Mouse (Mus musculus) stomach, embryonic 15.5 days (tissue): ENCODE data around the gene Esrrg. TPM values are rescaled to one million over a fixed set of nuclear protein-coding genes. Genes with fewer than 3 reads are reported as not detected.

Experiments used
- ATAC-seq: fragments of 200-750 bp; cut with Nextera tagmentation; 2 replicates; pipeline ENCODE4 v1.8.0; 2017; ENCODE audit warnings: low read depth, moderate number of reproducible peaks, moderate TSS enrichment; ENCODE audit not compliant: insufficient read depth, low FRiP score
- H3K27ac ChIP-seq: fragments of 300-500 bp; sonication (generic); 2 replicates; pipeline ENCODE4 v1.5.1; 2015; ENCODE audit warnings: mild to moderate bottlenecking, inconsistent platforms
- H3K27me3 ChIP-seq: fragments of 300-500 bp; sonication (generic); replicated peaks from 2 replicates; pipeline ENCODE4 v1.6.1; 2015; ENCODE audit warnings: inconsistent platforms
- H3K36me3 ChIP-seq: fragments of 300-500 bp; sonication (generic); 2 replicates; pipeline ENCODE4 v1.6.1; 2015; ENCODE audit warnings: inconsistent platforms
- H3K4me1 ChIP-seq: fragments of 300-500 bp; sonication (generic); 2 replicates; pipeline ENCODE4 v1.6.1; 2015; ENCODE audit warnings: inconsistent platforms
- H3K4me2 ChIP-seq: fragments of 300-500 bp; sonication (generic); 2 replicates; pipeline ENCODE4 v1.6.1; 2015; ENCODE audit warnings: mild to moderate bottlenecking, inconsistent platforms
- H3K4me3 ChIP-seq: fragments of 300-500 bp; sonication (generic); replicated peaks from 2 replicates; pipeline ENCODE4 v1.5.1; 2015; ENCODE audit warnings: inconsistent platforms
- H3K9ac ChIP-seq: fragments of 300-500 bp; sonication (generic); 2 replicates; pipeline ENCODE4 v1.6.1; 2015; ENCODE audit warnings: inconsistent platforms
- H3K9me3 ChIP-seq: fragments of 300-500 bp; sonication (generic); 2 replicates; pipeline ENCODE4 v1.6.1; 2016; ENCODE audit warnings: inconsistent platforms
- WGBS: fragments of 180-500 bp; shearing (Covaris S2); methylation state at CpG from one replicate; pipeline ENCODE4 v1.1.7; 2015; 5-methylcytosine and 5-hydroxymethylcytosine counted together
- polyA plus RNA-seq: library from polyadenylated mRNA; unstranded; fragments of >200 nt; fragmentation: Nextera tagmentation; extraction: Ambion mirVana; gene quantifications from 2 replicates; pipeline ENCODE4 v1.2.1, GENCODE M21; 2015

The Esrrg gene
- polyA plus RNA-seq, 1 experiment from 2014 or later = 8.2 TPM

DNA sequence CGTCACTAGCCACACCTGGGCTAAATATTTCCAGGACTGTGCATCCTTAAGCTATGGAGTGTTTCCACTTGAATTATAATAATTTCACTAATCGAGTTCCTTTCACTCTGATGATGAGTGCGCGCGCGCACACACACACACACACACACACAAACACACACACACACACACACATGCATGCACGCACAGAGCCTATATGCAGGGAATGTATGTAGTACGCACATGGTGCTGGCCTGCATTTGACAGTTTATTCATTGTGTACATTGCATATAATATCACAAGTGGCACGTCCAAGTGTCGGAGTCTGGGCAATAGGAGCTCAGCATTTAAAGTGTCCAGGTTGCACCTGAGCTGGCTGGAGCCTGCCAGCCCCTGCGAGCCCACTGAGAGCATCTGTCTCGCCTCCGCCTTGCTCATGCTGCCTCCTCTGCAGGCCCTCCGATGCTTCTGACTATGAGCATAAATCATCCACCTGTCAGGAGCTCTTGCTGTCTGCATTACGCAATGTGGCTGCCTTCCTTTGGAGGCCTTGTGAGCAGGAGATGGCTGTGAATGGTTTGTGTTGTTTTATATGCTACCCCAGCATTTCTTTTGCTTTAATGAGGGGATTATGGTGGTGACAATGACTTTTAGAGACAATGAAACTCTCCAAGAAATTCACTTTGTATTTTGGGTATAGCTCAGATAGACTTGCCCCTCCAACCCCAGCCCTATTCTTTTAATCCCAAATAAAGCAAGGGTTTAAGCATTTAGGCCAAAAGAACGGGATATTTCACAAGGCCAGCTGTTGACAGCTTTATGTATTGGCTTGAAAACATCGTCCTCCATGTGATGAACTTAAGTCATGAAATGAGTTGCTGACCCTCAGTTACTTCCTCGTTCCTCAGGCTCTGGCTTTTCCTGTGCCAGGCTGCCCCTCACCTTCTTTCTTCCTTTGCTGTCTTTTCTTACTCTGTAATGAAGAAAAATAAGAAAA is 474.4 kb downstream of the Esrrg start:
- Histone ChIP-seq H3K36me3 (no peaks in the 10 kb centered on the region), H3K27me3 (no peaks in the 10 kb centered on the region), H3K4me1 (no peaks in the 10 kb centered on the region), H3K9me3 (no peaks in the 10 kb centered on the region), H3K4me3 (no peak overlapping the region), H3K27ac (no peak overlapping the region), H3K4me2 (no peak overlapping the region), H3K9ac (no peak overlapping the region)
- WGBS = 65% methylated on average over 18 of the region's 18 CpGs
- no peak for ATAC-seq

DNA sequence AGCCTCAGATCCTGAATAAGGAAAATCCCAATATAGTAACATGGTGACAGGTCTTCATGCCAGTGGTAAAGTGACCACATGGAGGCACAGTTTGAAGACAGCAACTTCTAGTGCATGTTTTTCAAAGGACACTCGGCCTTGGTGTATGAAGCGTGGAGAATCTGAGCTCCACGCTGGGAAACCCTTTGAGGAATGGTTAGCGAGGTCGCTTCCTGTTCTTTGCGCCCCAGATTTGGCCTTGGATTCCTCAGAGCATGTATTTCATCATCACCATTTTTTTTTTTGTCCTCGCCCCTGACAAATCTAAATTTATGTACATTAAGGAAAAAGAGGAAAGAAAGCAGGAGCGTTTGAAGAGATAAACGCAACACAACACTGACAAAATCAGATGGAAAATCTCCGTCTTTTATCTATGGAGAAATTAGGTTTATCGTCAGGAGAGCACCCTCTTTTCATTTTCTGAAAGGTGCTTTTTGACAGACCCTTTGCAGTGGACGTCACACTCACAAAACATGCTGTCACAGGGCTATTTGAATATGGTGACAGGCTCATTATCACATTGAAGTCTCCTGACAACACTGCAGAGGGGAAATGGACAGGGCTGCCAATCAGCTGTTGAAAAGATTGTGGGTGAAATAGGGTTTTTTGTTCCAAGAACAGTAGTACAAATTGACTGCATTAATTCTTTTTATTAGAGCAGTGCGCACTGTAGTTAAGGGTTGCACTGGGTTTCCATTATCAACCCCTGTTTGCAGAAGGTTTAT is 476.7 kb downstream of the Esrrg start:
- Histone ChIP-seq H3K9me3 (no peaks in the 10 kb centered on the region), H3K27ac (no peak overlapping the region), H3K4me3 (no peak overlapping the region), H3K4me1 (no peaks in the 10 kb centered on the region), H3K4me2 (no peak overlapping the region), H3K9ac (no peak overlapping the region), H3K36me3 (no peaks in the 10 kb centered on the region), H3K27me3 (no peaks in the 10 kb centered on the region)
- no peak for ATAC-seq
- WGBS = 71% methylated on average over 13 of the region's 13 CpGs

DNA sequence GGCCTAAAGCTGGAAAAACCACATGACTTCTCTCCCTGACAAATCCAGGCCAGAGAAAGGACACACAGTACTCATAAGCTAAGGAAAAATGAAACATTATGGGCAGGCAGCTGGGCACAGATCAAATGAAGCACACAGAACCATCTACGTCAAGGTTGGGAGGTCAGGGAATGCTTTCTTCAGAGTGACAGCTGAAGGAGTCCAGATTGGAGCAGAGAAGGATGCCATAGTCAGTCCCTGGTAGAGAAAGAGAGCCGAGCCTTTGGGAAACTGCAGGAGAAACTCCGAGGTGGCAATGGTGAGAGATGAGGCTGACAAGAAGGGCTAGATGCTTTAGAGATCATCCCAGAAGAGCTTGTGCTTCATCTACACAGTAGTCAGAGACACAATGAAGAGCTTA is 485.1 kb downstream of the Esrrg start:
- no peaks in the 10 kb centered on the region for H3K36me3 ChIP-seq
- ATAC-seq = no peak
- no peak overlapping the region for H3K4me2 ChIP-seq
- H3K27me3 ChIP-seq = no peaks in the 10 kb centered on the region
- H3K27ac ChIP-seq = no peak overlapping the region
- H3K9ac ChIP-seq = no peak overlapping the region
- H3K4me1 ChIP-seq = no peaks in the 10 kb centered on the region
- H3K4me3 ChIP-seq = no peak overlapping the region
- 68% methylated on average over 3 of the region's 3 CpGs for WGBS
- no peaks in the 10 kb centered on the region for H3K9me3 ChIP-seq

DNA sequence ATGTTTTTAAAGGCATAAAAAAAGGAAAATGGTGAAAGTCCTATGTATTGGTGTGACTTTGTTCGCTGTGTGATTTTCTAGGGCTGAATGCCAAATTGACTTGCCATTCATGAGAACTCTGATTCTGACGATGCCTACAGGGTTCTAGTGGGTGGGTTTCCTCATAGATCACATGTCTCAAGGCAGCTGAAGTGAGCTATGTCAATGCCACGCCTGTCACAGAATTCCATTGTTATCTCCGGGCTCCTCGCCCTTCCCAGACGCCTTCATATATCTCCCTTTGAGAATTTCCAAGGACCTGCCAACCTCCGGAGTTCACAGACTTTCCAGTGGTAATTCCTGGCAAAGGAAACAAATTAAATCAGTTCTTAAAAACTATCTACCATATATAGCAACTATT is 493.2 kb downstream of the Esrrg start:
- Histone ChIP-seq H3K27ac (no peak overlapping the region), H3K36me3 (no peaks in the 10 kb centered on the region), H3K9me3 (no peaks in the 10 kb centered on the region), H3K4me3 (no peak overlapping the region), H3K4me1 (0 out of 2 replicates have a peak, but pooled peaks cover 2% of the 10 kb centered on the region), H3K4me2 (no peak overlapping the region), H3K9ac (no peak overlapping the region), H3K27me3 (no peaks in the 10 kb centered on the region)
- 68% methylated on average over 7 of the region's 7 CpGs for WGBS
- no peak for ATAC-seq

DNA sequence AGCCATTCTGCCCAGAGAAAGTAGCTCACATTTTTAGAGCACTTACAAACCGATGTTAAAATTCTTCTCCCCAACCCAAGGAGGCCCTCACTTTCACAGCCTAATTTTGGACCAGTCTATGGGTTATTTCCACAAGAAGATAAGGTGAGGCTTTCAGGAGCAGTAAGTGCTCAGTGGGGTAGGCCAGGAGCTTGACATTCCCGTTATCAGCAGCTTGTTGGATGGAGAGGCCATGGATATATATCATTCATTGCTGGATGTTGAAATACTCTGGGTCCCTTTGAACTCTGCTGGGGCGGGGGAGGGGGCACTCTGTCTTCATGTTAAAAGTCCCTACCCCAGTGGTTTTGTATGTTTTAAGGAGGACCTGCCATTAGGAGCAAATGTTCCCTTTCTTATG is 494.6 kb downstream of the Esrrg start:
- Histone ChIP-seq H3K4me1 (0 out of 2 replicates have a peak, but pooled peaks cover 2% of the 10 kb centered on the region), H3K9me3 (no peaks in the 10 kb centered on the region), H3K9ac (no peak overlapping the region), H3K36me3 (no peaks in the 10 kb centered on the region), H3K4me3 (no peak overlapping the region), H3K27me3 (no peaks in the 10 kb centered on the region), H3K4me2 (no peak overlapping the region), H3K27ac (no peak overlapping the region)
- 0 out of 2 replicates have a peak, but pooled peaks have one; percentile 23 for ATAC-seq
- WGBS = 29% methylated on average over 3 of the region's 3 CpGs

DNA sequence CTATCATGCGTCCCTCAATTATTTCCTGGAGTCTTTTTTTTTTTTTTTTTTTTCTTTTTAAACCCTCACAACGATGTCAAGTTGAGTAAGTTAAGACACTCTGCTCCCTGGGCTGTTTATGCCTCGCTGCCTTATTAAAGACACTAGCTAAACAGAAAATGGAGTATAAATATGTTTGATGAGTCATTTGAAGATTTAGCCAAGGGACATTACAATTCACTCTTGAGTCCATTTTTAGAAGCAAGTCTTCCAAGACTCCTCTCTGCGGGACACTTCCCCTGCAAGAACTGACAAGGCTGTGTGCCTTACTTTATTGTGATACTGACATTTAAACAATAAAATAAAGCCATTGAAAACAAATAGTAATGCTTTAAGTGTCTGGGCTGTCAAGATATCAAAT is 496.9 kb downstream of the Esrrg start:
- Histone ChIP-seq H3K4me1 (0 out of 2 replicates have a peak, but pooled peaks cover 2% of the 10 kb centered on the region), H3K4me3 (no peak overlapping the region), H3K4me2 (no peak overlapping the region), H3K36me3 (no peaks in the 10 kb centered on the region), H3K9me3 (no peaks in the 10 kb centered on the region), H3K9ac (no peak overlapping the region), H3K27me3 (no peaks in the 10 kb centered on the region), H3K27ac (no peak overlapping the region)
- 49% methylated on average over 4 of the region's 4 CpGs for WGBS
- no peak for ATAC-seq

DNA sequence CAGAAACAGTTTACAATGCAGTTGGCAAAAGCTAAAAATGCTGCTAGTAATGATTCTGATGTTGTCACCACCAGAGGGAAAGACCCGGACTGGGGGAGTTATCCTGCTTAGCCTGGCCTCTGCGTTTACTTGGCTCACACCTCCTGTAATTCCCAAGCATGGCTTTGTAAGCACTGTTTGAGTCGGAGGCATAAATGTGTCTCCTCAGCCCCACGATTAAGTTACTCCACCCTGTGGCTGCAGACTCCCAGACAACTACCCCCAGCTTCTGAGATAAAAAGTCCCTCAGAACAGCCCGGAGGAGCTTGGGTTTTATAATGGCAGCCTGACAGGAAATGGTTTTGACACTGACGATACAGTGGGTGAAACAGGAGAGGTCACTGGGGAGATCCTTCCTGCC is 499.4 kb downstream of the Esrrg start:
- ATAC-seq = no peak

DNA sequence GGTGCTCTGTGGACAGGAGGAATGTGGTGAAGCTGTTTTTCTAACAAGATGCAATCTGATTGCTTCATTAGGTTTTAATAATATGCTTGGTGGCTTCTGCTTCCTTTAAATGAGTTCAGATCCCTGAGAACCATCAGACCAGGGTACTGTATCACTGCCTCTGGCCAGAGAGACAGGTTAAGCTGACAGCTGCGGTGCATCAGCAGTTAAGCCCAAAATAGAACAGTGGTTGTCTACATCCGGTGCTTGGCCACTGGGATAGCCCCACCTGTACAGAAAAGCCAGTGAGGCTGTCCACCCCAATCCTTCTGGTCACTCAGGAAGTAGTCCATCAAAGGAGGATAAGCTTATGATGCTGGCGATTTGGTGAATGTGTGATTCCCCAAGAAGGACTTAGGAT is 503.0 kb downstream of the Esrrg start:
- Histone ChIP-seq H3K36me3 (no peaks in the 10 kb centered on the region), H3K4me1 (no peaks in the 10 kb centered on the region), H3K27ac (no peak overlapping the region), H3K9ac (no peak overlapping the region), H3K9me3 (no peaks in the 10 kb centered on the region), H3K4me2 (no peak overlapping the region), H3K4me3 (no peak overlapping the region), H3K27me3 (no peaks in the 10 kb centered on the region)
- no peak for ATAC-seq
- WGBS = 56% methylated on average over 3 of the region's 3 CpGs

More for the DNA sequence above, 499.4 kb downstream of the Esrrg start:
- H3K4me2 ChIP-seq = no peak overlapping the region
- H3K4me3 ChIP-seq = no peak overlapping the region
- no peaks in the 10 kb centered on the region for H3K36me3 ChIP-seq
- no peaks in the 10 kb centered on the region for H3K9me3 ChIP-seq
- H3K4me1 ChIP-seq = 0 out of 2 replicates have a peak, but pooled peaks cover 2% of the 10 kb centered on the region
- no peak overlapping the region for H3K9ac ChIP-seq
- H3K27ac ChIP-seq = no peak overlapping the region
- WGBS = 23% methylated on average over 6 of the region's 6 CpGs
- H3K27me3 ChIP-seq = no peaks in the 10 kb centered on the region

DNA sequence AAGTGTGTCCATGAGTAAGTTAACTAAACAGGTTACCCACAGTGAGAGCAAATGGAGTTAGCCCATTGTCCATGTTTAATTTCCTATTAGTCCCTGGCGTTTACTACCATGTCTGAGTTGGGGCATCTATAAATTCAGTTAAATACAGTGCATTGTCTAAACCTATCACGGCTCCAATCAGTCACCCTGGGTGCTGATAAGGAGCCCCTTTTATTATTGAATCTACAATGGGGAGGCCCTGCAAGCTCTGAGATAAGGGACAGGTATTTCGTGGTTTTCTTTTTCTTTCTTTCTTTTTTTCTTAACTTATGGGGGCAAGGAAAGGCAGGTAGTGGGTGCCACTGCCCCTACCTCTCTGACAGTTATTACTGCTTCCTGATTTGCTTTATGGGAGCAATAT is 504.6 kb downstream of the Esrrg start:
- Histone ChIP-seq H3K36me3 (no peaks in the 10 kb centered on the region), H3K27ac (no peak overlapping the region)
- 53% methylated on average over 3 of the region's 3 CpGs for WGBS

DNA sequence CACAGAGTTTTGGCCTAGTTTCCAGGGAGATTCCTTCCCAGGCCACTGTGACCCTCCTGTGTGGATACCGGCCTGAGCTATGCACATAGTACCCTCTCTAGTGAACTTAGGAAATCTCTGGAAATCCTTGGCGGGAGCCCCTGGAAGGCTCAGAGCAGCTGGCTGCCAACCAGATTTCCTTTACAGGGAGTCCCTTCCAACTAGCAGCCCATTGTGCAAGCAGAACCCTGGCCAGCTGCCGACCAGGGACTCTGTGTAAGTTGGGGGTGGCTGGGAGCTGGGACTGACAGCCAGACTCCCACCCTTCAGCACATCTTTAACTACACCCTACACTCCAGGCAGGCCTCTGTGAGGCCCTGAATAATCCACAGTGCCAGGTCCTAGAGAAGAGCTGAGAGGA is 509.5 kb downstream of the Esrrg start:
- H3K36me3 ChIP-seq = no peaks in the 10 kb centered on the region
- no peaks in the 10 kb centered on the region for H3K27me3 ChIP-seq
- ATAC-seq = peak; percentile 43; the same call in 1 of the 2 replicates
- no peak overlapping the region for H3K4me3 ChIP-seq
- no peaks in the 10 kb centered on the region for H3K9me3 ChIP-seq
- no peak overlapping the region for H3K9ac ChIP-seq
- 25% methylated on average over 3 of the region's 3 CpGs for WGBS
- H3K4me1 ChIP-seq = no peaks in the 10 kb centered on the region
- no peak overlapping the region for H3K4me2 ChIP-seq
- no peak overlapping the region for H3K27ac ChIP-seq

More for the DNA sequence above, 504.6 kb downstream of the Esrrg start:
- Histone ChIP-seq H3K9ac (no peak overlapping the region), H3K9me3 (no peaks in the 10 kb centered on the region), H3K27me3 (no peaks in the 10 kb centered on the region), H3K4me2 (no peak overlapping the region), H3K4me1 (no peaks in the 10 kb centered on the region), H3K4me3 (no peak overlapping the region)
- ATAC-seq = no peak

DNA sequence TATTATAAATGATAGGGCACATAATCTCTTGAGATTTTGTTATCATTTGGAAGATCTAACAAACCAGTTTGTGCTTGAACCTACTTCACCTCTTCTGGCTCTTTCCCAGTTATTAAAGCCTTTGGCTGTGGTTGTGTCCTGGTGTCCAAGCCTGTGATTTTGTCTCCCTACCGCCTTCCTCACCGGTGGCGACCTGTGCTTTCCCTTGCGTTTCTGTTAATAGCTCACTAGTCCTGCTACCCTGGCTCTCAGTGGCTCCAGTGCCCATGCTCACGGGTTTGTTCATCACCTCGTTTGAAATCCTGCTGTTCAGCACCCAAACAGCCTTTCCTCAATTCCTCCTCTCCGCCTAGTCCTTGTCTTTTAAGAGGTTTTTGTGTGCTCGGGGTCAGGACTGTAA is 511.2 kb downstream of the Esrrg start:
- no peak for ATAC-seq
- no peaks in the 10 kb centered on the region for H3K9me3 ChIP-seq
- H3K9ac ChIP-seq = no peak overlapping the region
- no peak overlapping the region for H3K4me3 ChIP-seq
- H3K27ac ChIP-seq = no peak overlapping the region
- H3K4me2 ChIP-seq = no peak overlapping the region
- no peaks in the 10 kb centered on the region for H3K36me3 ChIP-seq
- 83% methylated on average over 8 of the region's 8 CpGs for whole genome bisulfite sequencing
- no peaks in the 10 kb centered on the region for H3K27me3 ChIP-seq
- H3K4me1 ChIP-seq = no peaks in the 10 kb centered on the region

DNA sequence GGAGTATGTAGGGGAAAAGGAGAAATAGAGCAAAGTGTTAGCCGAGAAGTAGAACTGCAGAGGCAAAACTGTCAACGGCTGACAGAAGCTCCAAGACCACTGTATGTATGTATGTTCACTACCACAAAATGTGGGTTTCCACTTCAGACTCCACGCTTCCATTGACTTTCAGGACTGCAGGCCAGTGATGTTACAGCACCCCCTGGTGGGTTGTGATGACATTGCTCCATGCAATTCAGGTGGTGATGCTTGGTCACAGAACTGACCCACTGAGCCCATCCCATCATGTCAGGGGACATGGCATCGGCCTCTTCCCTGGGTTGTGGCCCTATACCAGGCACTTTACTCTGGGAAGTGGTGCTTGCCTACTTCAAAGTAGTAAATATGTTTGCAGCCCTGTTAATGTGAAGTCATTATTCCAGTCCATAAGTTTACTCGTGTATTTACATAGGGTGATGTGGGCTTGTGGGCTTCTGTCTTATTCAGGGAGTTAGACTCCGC is 517.0 kb downstream of the Esrrg start:
- Histone ChIP-seq H3K36me3 (no peaks in the 10 kb centered on the region), H3K4me3 (no peak overlapping the region), H3K4me2 (no peak overlapping the region), H3K4me1 (no peaks in the 10 kb centered on the region), H3K9ac (no peak overlapping the region), H3K9me3 (no peaks in the 10 kb centered on the region), H3K27ac (no peak overlapping the region), H3K27me3 (no peaks in the 10 kb centered on the region)
- no peak for ATAC-seq
- WGBS = 83% methylated on average over 6 of the region's 6 CpGs
